Mouse (Mus musculus) megakaryocyte, embryonic 14.5 days (primary cell): ENCODE results near the gene Cryzl1. TPM values are rescaled to one million over a fixed set of nuclear protein-coding genes. Genes with fewer than 3 reads are reported as not detected.
A peak's percentile ranks its signal among the peaks of the same experiment; 100 is the strongest.
"Not testable (repeated sequence)": the region's sequence is repeated elsewhere in the genome, so short reads cannot be mapped to it uniquely, and the experiment has no call there.

Experiments
- H3K27me3 ChIP-seq: replicated peaks from 2 replicates; pipeline ENCODE3; 2012; ENCODE audit warnings: inconsistent platforms
- H3K36me3 ChIP-seq: replicated peaks from 2 replicates; pipeline ENCODE3; 2012; ENCODE audit warnings: low read length, inconsistent platforms, mixed read lengths
- H3K4me1 ChIP-seq: 2 replicates; pipeline ENCODE4 v1.6.1; 2012; ENCODE audit warnings: inconsistent platforms
- H3K4me3 ChIP-seq: replicated peaks from 2 replicates; pipeline ENCODE3; 2012; ENCODE audit warnings: moderate library complexity, mild to moderate bottlenecking, inconsistent platforms
- H3K9me3 ChIP-seq: 2 replicates; pipeline ENCODE4 v1.6.1; 2012; ENCODE audit warnings: inconsistent platforms
- FLI1 ChIP-seq: IDR thresholded peaks from 2 replicates; pipeline ENCODE4 v1.6.1; 2012; ENCODE audit warnings: low read length, inconsistent platforms, mixed read lengths
- GATA1 ChIP-seq: IDR thresholded peaks from 3 replicates; pipeline ENCODE4 v1.6.1; 2012; ENCODE audit warnings: mixed read lengths, low read length, inconsistent platforms, borderline replicate concordance
- polyA plus RNA-seq: library from polyadenylated mRNA; stranded (reverse); fragments of >175 nt; gene quantifications from 2 replicates; pipeline ENCODE4 v1.2.3, GENCODE M21; 2012; ENCODE audit warnings: low replicate concordance; ENCODE audit not compliant: insufficient read depth

The Cryzl1 gene
- polyA plus RNA-seq, 1 experiment: 9.9 TPM

DNA sequence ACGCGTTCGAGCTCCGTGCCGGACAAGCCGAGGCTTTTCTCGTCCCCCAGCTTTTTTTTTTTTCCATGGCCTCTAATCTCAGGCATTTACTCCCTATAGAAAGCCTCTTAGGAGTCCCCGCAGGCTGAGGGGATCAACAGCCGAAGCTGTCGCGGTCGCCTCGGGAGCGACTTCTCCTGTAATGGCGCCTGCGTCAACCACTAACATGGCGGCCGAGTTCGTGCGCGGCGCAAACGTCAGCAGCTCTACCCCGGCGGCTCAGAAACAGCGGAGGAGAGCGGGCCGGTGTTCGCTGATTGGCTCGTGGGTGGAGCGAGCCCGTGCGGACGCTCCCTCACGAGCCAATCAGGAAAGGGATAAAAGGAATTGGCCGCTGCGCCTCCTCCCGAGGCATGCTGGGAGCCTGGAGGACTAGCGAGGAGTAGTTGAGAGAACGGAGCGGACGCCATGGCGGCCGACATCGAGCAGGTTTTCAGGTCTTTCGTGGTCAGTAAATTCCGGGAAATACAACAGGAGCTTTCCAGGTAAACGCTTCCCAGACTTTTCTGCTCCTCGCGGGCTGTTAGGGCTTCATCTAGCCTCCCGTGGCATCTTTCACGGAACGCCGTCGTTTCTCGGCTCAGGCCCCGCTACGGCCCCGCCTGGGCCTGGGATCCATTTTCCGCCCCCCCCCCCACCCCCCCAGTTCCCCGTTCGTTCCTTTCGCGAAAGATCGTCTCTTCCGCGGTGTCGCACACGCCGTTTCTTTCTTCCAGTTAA lies 81.1 kb downstream of the Cryzl1 start, which contains the start of gene Son:
Gene Son (plus strand): TSS at position 46 of the 759 bp plus-strand sequence.
- Histone ChIP-seq H3K4me1 (peaks cover 43% of the 10 kb centered on the region), H3K36me3 (peaks cover 31% of the 10 kb centered on the region), H3K4me3 (peak within 1 kb of the TSS; percentile 96), H3K27me3 (no peaks in the 10 kb centered on the region), H3K9me3 (no peaks in the 10 kb centered on the region)
- no peak for TF ChIP-seq GATA1
- no peak for TF ChIP-seq FLI1

DNA sequence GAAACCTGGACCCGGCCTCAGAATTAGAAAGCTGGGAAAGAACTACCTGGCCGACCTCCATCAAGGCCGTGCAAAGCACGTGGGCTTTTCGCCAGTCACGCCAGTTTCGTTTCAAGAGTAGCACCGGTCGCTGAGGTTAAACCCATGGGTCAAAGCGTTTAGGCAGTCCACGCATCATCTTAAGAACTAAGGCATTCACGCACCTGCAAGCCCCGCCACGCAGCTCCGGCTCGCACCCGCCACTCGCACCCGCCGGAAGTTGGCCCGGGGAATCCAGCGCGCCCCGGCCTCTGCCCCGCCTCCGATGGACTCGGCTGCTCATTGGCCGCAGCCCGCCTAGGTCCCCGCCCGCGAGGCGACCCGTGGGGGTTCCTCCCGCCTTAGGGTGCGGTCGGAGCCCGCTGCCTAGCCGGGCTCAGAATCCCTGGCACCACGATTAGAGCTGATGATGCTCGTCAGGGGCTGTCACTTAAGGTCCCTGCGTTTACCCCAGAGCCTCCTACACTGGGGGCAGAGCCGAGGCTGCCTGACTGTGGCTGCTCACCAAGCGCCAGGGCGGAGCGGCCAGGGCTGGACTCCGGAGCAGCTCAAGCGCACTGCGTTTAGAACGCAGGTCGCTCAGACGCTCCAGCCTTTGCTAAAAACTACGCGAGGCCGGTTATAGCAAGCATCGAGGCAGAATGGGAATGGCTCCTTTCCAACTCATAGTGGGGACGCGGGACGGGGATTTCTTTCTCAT lies 81.9 kb downstream of the Cryzl1 start, which contains the start of gene Gart:
Gene Gart (minus strand): TSS at position 272 of the 739 bp plus-strand sequence.
- Histone ChIP-seq H3K9me3 (no peaks in the 10 kb centered on the region), H3K27me3 (no peaks in the 10 kb centered on the region)
- TF ChIP-seq FLI1 (no peak), GATA1 (no peak)

DNA sequence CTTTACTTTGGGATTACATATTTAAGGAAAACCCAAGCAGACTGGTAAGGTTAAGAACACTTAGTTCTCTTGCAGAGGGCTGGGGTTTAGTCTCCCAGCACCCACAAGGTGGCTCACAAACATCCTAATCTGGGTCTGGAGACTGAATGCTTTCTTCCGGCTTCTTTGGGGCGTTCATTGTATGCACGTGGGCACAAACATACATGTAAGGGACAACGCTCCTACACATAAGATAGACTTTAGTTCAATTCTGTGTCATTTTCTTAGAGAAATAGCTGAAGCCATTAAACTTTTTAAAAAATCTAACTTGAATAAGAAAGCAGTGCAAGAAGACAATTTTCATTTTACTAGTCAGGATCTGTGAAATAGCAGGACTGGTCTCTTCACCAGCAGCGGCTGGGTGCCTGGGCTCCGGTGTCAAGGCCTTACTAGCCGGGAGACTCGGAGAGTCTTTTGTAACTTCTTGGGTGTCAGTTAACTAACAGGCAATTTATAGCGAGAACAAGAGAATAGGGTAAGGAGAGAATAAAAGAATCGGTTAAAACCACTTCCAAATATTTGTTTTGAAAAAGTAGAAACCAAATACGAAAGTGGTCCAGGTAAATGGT lies 82.7 kb downstream of the Cryzl1 start:
- TF ChIP-seq FLI1 (no peak), GATA1 (no peak)
- H3K4me1 ChIP-seq: peaks cover 28% of the 10 kb centered on the region
- peak overlapping the region; percentile 96 for H3K4me3 ChIP-seq
- H3K27me3 ChIP-seq: no peaks in the 10 kb centered on the region
- peaks cover 31% of the 10 kb centered on the region for H3K36me3 ChIP-seq
- no peaks in the 10 kb centered on the region for H3K9me3 ChIP-seq

More for the DNA sequence above, 81.9 kb downstream of the Cryzl1 start, which contains the start of gene Gart:
- peaks cover 35% of the 10 kb centered on the region for H3K4me1 ChIP-seq
- H3K4me3 ChIP-seq: peak within 1 kb of the TSS; percentile 96
- peaks cover 31% of the 10 kb centered on the region for H3K36me3 ChIP-seq

- peaks cover 24% of the 10 kb centered on the region for H3K4me1 ChIP-seq
- H3K4me3 ChIP-seq: peak overlapping the region; percentile 96
- peaks cover 31% of the 10 kb centered on the region for H3K36me3 ChIP-seq
- H3K9me3 ChIP-seq, H3K27me3 ChIP-seq: not testable (repeated sequence)
Observed at GRCm38 (mm10) chr16:91645420-91645819, 83.4 kb downstream of the Cryzl1 start.

- Histone ChIP-seq H3K9me3 (no peaks in the 10 kb centered on the region), H3K36me3 (peaks cover 32% of the 10 kb centered on the region), H3K4me1 (peaks cover 20% of the 10 kb centered on the region), H3K27me3 (no peaks in the 10 kb centered on the region), H3K4me3 (peak overlapping the region; percentile 59)
- no peak for TF ChIP-seq FLI1
- TF ChIP-seq GATA1: no peak
Observed at GRCm38 (mm10) chr16:91644901-91645300, 83.9 kb downstream of the Cryzl1 start.

DNA sequence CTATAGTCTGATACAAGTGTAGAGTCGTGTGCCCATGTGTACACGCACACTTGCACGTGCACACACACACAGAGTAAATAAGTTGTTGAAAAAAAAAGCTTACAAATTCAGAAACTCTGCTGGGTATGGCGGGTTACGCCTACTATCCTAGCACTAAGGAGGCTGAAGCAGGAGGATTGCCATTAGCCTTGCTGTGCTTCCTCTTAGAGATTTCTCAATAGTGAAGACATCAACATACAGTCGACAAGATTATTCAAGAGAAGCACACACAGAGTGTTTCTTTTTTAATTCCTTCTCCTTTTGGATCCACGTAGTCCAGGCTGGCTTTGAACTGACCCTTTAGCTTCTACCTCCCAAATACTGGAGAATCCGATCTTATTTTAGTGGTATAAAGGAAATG lies 88.6 kb downstream of the Cryzl1 start:
- H3K36me3 ChIP-seq: peaks cover 79% of the 10 kb centered on the region
- no peak for TF ChIP-seq FLI1
- no peak for TF ChIP-seq GATA1
- no peaks in the 10 kb centered on the region for H3K27me3 ChIP-seq
- H3K9me3 ChIP-seq: no peaks in the 10 kb centered on the region
- peaks cover 10% of the 10 kb centered on the region for H3K4me1 ChIP-seq
- H3K4me3 ChIP-seq: no peak overlapping the region

GRCm38 (mm10) chr16:91639636-91640035 lies 89.1 kb downstream of the Cryzl1 start:
- H3K27me3 ChIP-seq: no peaks in the 10 kb centered on the region
- H3K9me3 ChIP-seq: no peaks in the 10 kb centered on the region
- no peak overlapping the region for H3K4me3 ChIP-seq
- TF ChIP-seq FLI1 (no peak), GATA1 (no peak)
- H3K4me1 ChIP-seq: peaks cover 9% of the 10 kb centered on the region
- H3K36me3 ChIP-seq: peaks cover 84% of the 10 kb centered on the region

Other genes with a start within 250 kb of the Cryzl1 start
- 3.8 TPM in 2 replicates for gene Ifnar1, start 243.7 kb downstream of the Cryzl1 start, polyA plus RNA-seq
- gene Ifngr2, start 181.9 kb downstream of the Cryzl1 start, polyA plus RNA-seq: 12.5 and 13.8 TPM in 2 replicates
- gene Tmem50b, start 131.2 kb downstream of the Cryzl1 start, polyA plus RNA-seq: 2.6 TPM in 1 of 2 replicates, not detected in the other
- 0.92 and 3.9 TPM in 2 replicates for gene Dnajc28, start 109.9 kb downstream of the Cryzl1 start, polyA plus RNA-seq
- gene Gart, start 82.0 kb downstream of the Cryzl1 start, polyA plus RNA-seq: 26.0 and 173 TPM in 2 replicates
- 31.9 and 42.5 TPM in 2 replicates for gene Son, start 81.5 kb downstream of the Cryzl1 start, polyA plus RNA-seq
- 4.6 and 11.1 TPM in 2 replicates for gene Donson, start 40.2 kb downstream of the Cryzl1 start, polyA plus RNA-seq
- gene Itsn1, start 306 bp upstream of the Cryzl1 start, polyA plus RNA-seq: 24.6 and 49.2 TPM in 2 replicates